Mouse (Mus musculus) testis, adult 2 months (tissue): ENCODE results near the gene Tdp1.

ENCODE experiments used
- CTCF ChIP-seq: fragments of 200-500 bp; IDR thresholded peaks from 2 replicates; pipeline ENCODE4 v1.5.1; 2012; ENCODE audit warnings: low read depth, mild to moderate bottlenecking, inconsistent platforms, low read length, moderate library complexity; ENCODE audit not compliant: control insufficient read depth, insufficient read depth, insufficient replicate concordance
- POLR2A ChIP-seq: fragments of 200-500 bp; IDR thresholded peaks from 2 replicates; pipeline ENCODE4 v1.6.1; 2012; ENCODE audit warnings: low read depth, mild to moderate bottlenecking, inconsistent platforms, low read length, moderate library complexity; ENCODE audit not compliant: control insufficient read depth

DNA sequence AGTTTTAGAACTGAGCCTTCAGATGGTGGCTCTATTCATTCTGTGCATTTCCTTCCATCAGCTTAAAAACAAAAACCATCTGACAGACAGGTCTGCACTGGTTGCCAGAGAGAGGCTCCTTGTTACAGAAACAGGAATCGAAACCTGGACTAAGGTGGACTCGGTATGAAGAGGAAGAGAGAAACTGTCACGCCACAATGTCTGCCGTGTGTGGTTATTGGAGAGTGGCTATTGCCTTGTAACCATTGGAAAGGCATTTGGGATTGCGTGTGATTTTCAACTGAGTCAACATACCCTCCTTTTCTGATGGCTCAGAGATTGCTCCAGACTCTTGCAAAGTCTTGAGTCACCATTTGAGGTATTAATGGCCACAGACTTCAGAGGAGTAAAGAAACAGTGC, 102.5 kb downstream of the Tdp1 start:
- no peak for TF ChIP-seq CTCF
- TF ChIP-seq POLR2A, result no peak
